Mouse (Mus musculus): ENCODE measurements around the gene Olfr1225.
"Not testable (repeated sequence)": the region's sequence is repeated elsewhere in the genome, so short reads cannot be mapped to it uniquely, and the experiment has no call there.

DNA sequence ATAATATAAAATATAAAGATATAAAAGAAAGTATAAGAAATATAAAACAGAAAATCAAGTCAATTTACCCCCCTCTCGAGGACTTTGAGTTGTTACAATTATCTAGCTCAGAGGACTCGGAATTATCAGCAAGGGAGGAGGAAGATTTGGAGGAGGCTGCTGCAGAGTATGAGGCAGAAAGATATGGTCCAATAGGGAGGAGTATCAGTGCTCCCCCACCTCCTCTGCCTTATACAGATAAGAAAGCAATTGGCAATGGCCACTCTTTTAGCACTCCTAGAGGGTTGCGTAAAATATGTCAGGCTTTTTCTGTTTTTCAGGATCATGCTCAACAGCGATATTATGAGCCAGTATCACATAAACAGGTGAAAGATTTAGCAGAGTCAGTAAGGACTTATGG, 9.8 kb downstream of the Olfr1225 start:
- TF ChIP-seq GATA1, TAL1 (IDR thresholded peaks at IDR 0.05; ENCODE audit: low read length): not testable (repeated sequence)

Data from erythroblast, embryonic 14.5 days (primary cell).